Mouse (Mus musculus) cerebellum, adult 8-10 months (tissue): ENCODE results near the gene Tpcn1.

Experiments
- DNase-seq: peaks from one replicate; pipeline ENCODE4 v3.0.0; 2022

Gene Tpcn1

GRCm38 (mm10) chr5:120550137-120550536 lies 38.3 kb downstream of the Tpcn1 start:
- no peak for DNase-seq

- DNase-seq, result no peak
Observed at GRCm38 (mm10) chr5:120548236-120548850, 40.1 kb downstream of the Tpcn1 start.

- no peak for DNase-seq
Observed at GRCm38 (mm10) chr5:120536632-120537031, 51.8 kb downstream of the Tpcn1 start.

GRCm38 (mm10) chr5:120536046-120536445 lies 52.4 kb downstream of the Tpcn1 start:
- DNase-seq, result peak; percentile 53

- no peak for DNase-seq
Observed at GRCm38 (mm10) chr5:120534686-120535075, 53.8 kb downstream of the Tpcn1 start.

- DNase-seq, result no peak
Observed at GRCm38 (mm10) chr5:120534071-120534685, 54.3 kb downstream of the Tpcn1 start.

- no peak for DNase-seq
Observed at GRCm38 (mm10) chr5:120531631-120532030, 56.8 kb downstream of the Tpcn1 start.

- DNase-seq, result no peak
Observed at GRCm38 (mm10) chr5:120527296-120527964, 61.0 kb downstream of the Tpcn1 start.

GRCm38 (mm10) chr5:120526311-120526710 lies 62.2 kb downstream of the Tpcn1 start:
- no peak for DNase-seq

GRCm38 (mm10) chr5:120525737-120526136 lies 62.7 kb downstream of the Tpcn1 start:
- DNase-seq, result no peak

- DNase-seq, result no peak
Observed at GRCm38 (mm10) chr5:120524736-120525135, 63.7 kb downstream of the Tpcn1 start.

- DNase-seq, result no peak
Observed at GRCm38 (mm10) chr5:120522649-120523048, 65.8 kb downstream of the Tpcn1 start.

GRCm38 (mm10) chr5:120517552-120517951 lies 70.9 kb downstream of the Tpcn1 start:
- no peak for DNase-seq

- DNase-seq, result no peak
Observed at GRCm38 (mm10) chr5:120516221-120516984, 72.1 kb downstream of the Tpcn1 start.

GRCm38 (mm10) chr5:120515451-120515850 lies 73.0 kb downstream of the Tpcn1 start:
- DNase-seq, result no peak

GRCm38 (mm10) chr5:120514754-120515153 lies 73.7 kb downstream of the Tpcn1 start:
- DNase-seq, result no peak

GRCm38 (mm10) chr5:120514031-120514677 lies 74.3 kb downstream of the Tpcn1 start:
- no peak for DNase-seq

- DNase-seq, result no peak
Observed at GRCm38 (mm10) chr5:120512911-120513555, 75.4 kb downstream of the Tpcn1 start.

GRCm38 (mm10) chr5:120511643-120512220 lies 76.7 kb downstream of the Tpcn1 start:
- DNase-seq, result no peak

GRCm38 (mm10) chr5:120510982-120511642 lies 77.4 kb downstream of the Tpcn1 start, which contains the start of gene Slc8b1:
Gene Slc8b1 (plus strand): TSS chr5:120511168.
- peak; percentile 91 for DNase-seq

GRCm38 (mm10) chr5:120507311-120507710 lies 81.2 kb downstream of the Tpcn1 start:
- DNase-seq, result no peak
